Mouse (Mus musculus) cerebellum, postnatal 25 days (tissue): ENCODE measurements around the gene Slc11a2.
"Not testable (repeated sequence)": the region's sequence is repeated elsewhere in the genome, so short reads cannot be mapped to it uniquely, and the experiment has no call there.

ENCODE experiments used
- DNase-seq, 2 experiments: peaks; one replicate each; pipeline ENCODE4 v3.0.0; 2021; ENCODE audit warnings: mixed read lengths in 2 of 2

The Slc11a2 gene

GRCm38 (mm10) chr15:100433234-100433633, 8.4 kb upstream of the Slc11a2 start:
- no peak for DNase-seq

DNA sequence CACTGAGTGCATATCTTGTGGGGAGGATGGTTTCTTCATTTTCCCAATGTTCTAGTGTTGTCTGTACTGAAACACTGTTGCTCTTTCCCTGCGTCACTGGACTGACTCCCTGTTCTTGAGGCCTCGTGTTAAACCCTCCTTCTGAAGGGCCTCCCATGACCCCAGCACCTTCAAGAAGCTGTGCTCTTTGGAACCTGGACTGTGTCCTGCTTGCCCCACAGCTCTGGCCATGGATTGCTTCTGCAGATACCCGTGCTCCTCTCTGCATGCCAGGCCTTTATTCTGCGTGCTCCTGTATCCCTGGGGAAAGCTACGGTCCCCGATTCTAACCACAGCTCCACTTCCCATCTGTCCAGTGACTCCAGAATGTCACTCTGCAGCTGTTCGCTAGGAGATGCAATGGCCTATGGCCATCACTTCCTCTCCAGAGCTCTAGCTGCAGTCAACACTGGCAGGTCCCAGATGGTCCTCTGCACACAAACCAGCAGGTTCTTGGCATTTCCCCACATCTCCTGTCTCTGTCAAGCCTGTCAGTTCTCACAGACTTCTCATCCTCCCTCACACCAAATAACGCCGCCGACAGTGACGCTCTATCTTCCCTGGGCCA, 5.2 kb upstream of the Slc11a2 start:
- peak; percentile 52 to 66 for DNase-seq

GRCm38 (mm10) chr15:100428296-100428905, 3.5 kb upstream of the Slc11a2 start:
- no peak for DNase-seq

GRCm38 (mm10) chr15:100423916-100424315, 956 bp downstream of the Slc11a2 start:
- no peak for DNase-seq

GRCm38 (mm10) chr15:100422899-100423860, 1.7 kb downstream of the Slc11a2 start:
- peak; percentile 97 to 98 for DNase-seq

DNA sequence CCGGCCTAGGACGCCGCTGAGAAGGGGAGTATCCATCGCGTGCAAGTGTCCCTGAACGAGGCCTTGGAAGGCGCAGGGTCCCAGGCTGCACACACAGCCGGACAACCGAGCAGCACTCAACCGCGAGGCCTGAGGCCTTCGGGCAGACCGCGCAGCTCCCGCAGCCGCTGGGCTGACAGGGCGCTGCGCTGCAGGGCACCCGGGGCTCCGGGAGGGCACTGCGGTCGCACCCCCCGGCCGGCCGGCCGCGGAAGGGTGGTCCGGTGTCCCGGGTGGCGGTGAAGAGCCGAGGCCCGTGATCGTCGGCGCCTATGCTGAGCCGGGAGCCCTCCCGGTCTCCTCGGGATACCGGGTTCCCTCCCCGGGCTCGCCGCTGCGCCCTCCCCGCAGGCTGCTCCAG, 2.4 kb downstream of the Slc11a2 start:
- DNase-seq: peak in 1 of 2 experiments; percentile 62

GRCm38 (mm10) chr15:100421758-100422197, 3.1 kb downstream of the Slc11a2 start, which contains the start of gene Gm5475:
Gm5475 (plus strand) TSS chr15:100422147.
- not testable (repeated sequence) for DNase-seq

GRCm38 (mm10) chr15:100421059-100421757, 3.7 kb downstream of the Slc11a2 start:
- no peak for DNase-seq

GRCm38 (mm10) chr15:100419901-100420745, 4.7 kb downstream of the Slc11a2 start:
- DNase-seq: no peak

GRCm38 (mm10) chr15:100419311-100419710, 5.6 kb downstream of the Slc11a2 start:
- no peak for DNase-seq

GRCm38 (mm10) chr15:100417854-100418450, 6.9 kb downstream of the Slc11a2 start:
- no peak for DNase-seq

DNA sequence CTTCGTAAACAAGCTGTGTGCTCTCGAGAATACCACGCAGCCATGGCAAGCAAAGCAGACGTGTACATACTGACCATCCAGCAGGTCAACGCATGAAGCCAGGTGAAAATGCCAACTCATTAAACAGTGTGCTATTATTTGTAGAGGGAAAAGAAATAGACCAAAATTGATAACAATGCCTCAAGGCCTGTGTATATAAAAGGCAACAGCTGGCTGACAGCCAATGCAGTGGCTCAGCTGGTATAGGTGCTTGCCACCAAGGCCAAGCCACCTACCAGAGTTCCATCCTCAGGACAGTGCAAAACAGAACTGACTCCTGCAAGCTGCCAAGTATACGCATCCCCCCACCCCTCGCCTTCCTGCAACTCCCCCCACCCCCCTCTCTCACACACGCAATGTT, 9.2 kb downstream of the Slc11a2 start:
- peak in 1 of 2 experiments; percentile 48 for DNase-seq

- no peak for DNase-seq
Observed at GRCm38 (mm10) chr15:100414942-100415341, 9.9 kb downstream of the Slc11a2 start.

GRCm38 (mm10) chr15:100414011-100414410, 10.9 kb downstream of the Slc11a2 start:
- no peak for DNase-seq

GRCm38 (mm10) chr15:100413306-100413705, 11.6 kb downstream of the Slc11a2 start:
- DNase-seq: no peak

DNA sequence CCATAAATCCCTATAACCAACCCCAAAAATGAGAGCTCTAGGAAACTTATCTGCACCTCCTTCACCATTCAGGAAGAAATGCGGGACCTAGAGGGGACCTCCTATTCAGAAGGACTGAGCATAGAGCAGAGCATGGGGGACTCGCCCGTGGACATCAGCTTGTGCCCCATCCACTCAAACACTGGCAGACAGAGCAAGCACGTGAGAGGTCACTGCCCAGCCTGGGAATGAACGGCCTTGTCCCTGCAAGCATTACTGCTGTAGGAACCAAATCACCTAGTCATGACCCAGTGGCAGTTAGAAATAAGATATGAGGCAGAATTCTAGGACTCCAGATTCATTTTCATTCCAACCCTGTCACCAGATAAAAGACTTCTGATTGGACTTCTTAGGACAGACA, 13.1 kb downstream of the Slc11a2 start:
- no peak for DNase-seq

- no peak for DNase-seq
Observed at GRCm38 (mm10) chr15:100410918-100411672, 13.8 kb downstream of the Slc11a2 start.

GRCm38 (mm10) chr15:100406088-100406487, 18.8 kb downstream of the Slc11a2 start:
- DNase-seq: no peak

DNA sequence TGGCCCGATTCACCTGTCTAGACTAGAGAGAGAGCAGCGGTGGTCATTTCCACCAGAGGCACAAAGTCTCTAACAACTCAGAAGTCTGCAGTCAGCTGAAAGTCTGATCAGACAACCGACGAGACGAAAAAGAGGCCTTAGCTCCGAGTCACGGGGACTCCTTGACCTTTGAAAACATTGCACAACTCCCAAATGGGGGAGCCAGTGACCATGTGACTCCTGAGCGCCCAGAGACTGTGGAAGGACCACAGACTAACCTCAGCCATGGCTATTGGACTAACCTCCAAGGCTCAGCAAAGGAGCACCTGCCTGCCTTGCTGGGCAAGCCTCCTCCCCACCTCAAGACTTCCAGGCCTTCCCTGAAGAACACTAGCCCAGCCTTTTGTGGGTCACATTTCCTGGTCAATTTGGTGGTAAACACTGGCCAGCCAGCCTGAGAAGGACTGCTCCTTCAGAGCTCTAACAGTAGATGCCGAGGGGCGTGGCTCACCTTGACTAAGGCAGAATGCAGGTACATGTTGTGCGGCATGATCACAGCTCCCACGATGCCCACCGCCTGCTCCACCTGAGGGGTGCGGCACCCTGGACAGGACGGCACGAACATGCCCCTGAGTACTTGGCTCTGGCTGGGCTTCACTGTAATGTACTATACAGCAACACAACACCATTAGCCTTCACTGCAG, 21.4 kb downstream of the Slc11a2 start:
- DNase-seq: no peak

DNA sequence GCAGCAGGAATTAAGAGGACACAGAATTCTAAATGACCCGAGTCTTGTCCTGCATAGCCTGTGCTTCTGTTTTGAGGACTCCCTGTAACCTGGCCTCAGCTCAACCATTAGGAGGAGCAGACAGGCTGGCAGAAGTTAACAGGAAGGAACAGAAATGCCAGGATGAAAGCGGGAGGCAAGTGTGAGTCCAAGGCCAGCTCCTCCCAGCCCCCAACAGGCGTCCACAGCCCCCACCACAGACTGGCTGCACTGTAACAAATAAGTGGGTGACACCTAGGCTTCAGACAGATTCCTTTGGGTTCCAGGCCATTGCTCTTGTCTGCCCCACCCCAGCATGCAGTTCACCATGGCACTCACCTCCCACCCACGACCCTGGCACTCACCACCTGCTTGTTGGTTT, 22.1 kb downstream of the Slc11a2 start:
- DNase-seq: no peak
